10 mouse cellular contexts compared by ENCODE assay signal in genomic region chr10:63153563-63153962, GRCm38 (mm10). TPM values are rescaled to one million over a fixed set of nuclear protein-coding genes. Genes with fewer than 3 reads are reported as not detected.
A peak's percentile ranks its signal among the peaks of the same experiment; 100 is the strongest.
DNase-seq lines count a peak whose midpoint lies in the region; ATAC-seq and TF ChIP-seq lines count a peak whose summit lies in the region.
"Had no signal": no experiment of that assay in that cellular context is flagged by ENCODE, and none has a peak within 500 bp of the region (broad histone marks: within the 10 kb centered on the region; RNA-seq: fewer than 3 reads in every experiment).

No protein-coding gene starts in this region.

- H3K27ac ChIP-seq in intestine, postnatal 0 days (ENCODE audit: low read depth, low read length), result no peak overlapping the region
- H3K27ac ChIP-seq in intestine, embryonic 15.5 days, result no peak overlapping the region
- H3K27ac ChIP-seq: embryonic facial prominence, embryonic 12.5 days had no signal

- H3K9me3 ChIP-seq in intestine, postnatal 0 days (ENCODE audit: control insufficient read depth), result no peaks in the 10 kb centered on the region
- no peaks in the 10 kb centered on the region for H3K9me3 ChIP-seq in intestine, embryonic 15.5 days
- H3K9me3 ChIP-seq: embryonic facial prominence, embryonic 12.5 days had no signal

- 36% methylated on average over 3 of the region's 3 CpGs for WGBS in intestine, postnatal 0 days
- 38% methylated on average over 3 of the region's 3 CpGs for WGBS in intestine, embryonic 15.5 days

- H3K4me1 ChIP-seq in intestine, postnatal 0 days (replicated peaks; ENCODE audit: control insufficient read depth, insufficient read depth, low read length), result no peaks in the 10 kb centered on the region
- H3K4me1 ChIP-seq in intestine, embryonic 15.5 days (replicated peaks), result no peaks in the 10 kb centered on the region
- H3K4me1 ChIP-seq: embryonic facial prominence, embryonic 12.5 days had no signal

- no peak overlapping the region for H3K4me3 ChIP-seq in intestine, postnatal 0 days (ENCODE audit: low read depth, low read length)
- no peak overlapping the region for H3K4me3 ChIP-seq in intestine, embryonic 15.5 days (replicated peaks)
- H3K4me3 ChIP-seq: embryonic facial prominence, embryonic 12.5 days had no signal

- DNase-seq in ZHBTc4 (ENCODE audit: low read depth, low spot score), result peak; percentile 80
- DNase-seq in cerebellum, postnatal 36 days, result peak; percentile 73 to 77
- peak; percentile 75 to 84 for DNase-seq in heart, postnatal 36 days
- peak; percentile 78 to 85 for DNase-seq in left cerebral cortex, postnatal 14 days (ENCODE audit: low spot score in 2 of 2)
- DNase-seq in ovary, adult 18-20 months (ENCODE audit: low spot score), result peak; percentile 40
- DNase-seq in thymus, postnatal 14 days, result peak; percentile 78

- no peak overlapping the region for H3K4me2 ChIP-seq in intestine, postnatal 0 days (replicated peaks; ENCODE audit: low read depth)
- H3K4me2 ChIP-seq in intestine, embryonic 15.5 days (replicated peaks), result no peak overlapping the region
- H3K4me2 ChIP-seq: embryonic facial prominence, embryonic 12.5 days had no signal

- TF ChIP-seq CTCF in intestine, postnatal 0 days (IDR thresholded peaks at IDR 0.05; ENCODE audit: low read depth), result peak; percentile 81

- intact Hi-C loops in heart, postnatal 36 days (cut with DNase I), result loop anchor here (1.0 kb wide), 1 partner anchor 156 kb away; no protein-coding TSS in a partner anchor
- intact Hi-C loops in left cerebral cortex, postnatal 14 days (cut with DNase I), result loop anchor here (5.0 kb wide), 2 partner anchors 154 to 224 kb away; no protein-coding TSS in a partner anchor

- no peaks in the 10 kb centered on the region for H3K36me3 ChIP-seq in intestine, postnatal 0 days (ENCODE audit: control insufficient read depth, insufficient read depth)
- H3K36me3 ChIP-seq in intestine, embryonic 15.5 days, result no peaks in the 10 kb centered on the region
- H3K36me3 ChIP-seq: embryonic facial prominence, embryonic 12.5 days had no signal

- no peak for ATAC-seq in intestine, postnatal 0 days
- ATAC-seq in intestine, embryonic 15.5 days, result no peak

- H3K9ac ChIP-seq in intestine, postnatal 0 days (ENCODE audit: low read depth, low read length), result no peak overlapping the region
- no peak overlapping the region for H3K9ac ChIP-seq in intestine, embryonic 15.5 days
- H3K9ac ChIP-seq: embryonic facial prominence, embryonic 12.5 days had no signal

- H3K27me3 ChIP-seq in intestine, postnatal 0 days (replicated peaks; ENCODE audit: control insufficient read depth, insufficient read depth, low read length), result no peaks in the 10 kb centered on the region
- H3K27me3 ChIP-seq in intestine, embryonic 15.5 days (replicated peaks), result no peaks in the 10 kb centered on the region
- H3K27me3 ChIP-seq: embryonic facial prominence, embryonic 12.5 days had no signal

RNA-seq across cellular contexts. Expression of gene Mypn, which starts 50.2 kb away (rescaled TPM):
- polyA plus RNA-seq in intestine, postnatal 0 days (2015; fragmentation: Nextera tagmentation; extraction: Ambion mirVana), result 0.03 and 0.05 TPM in 2 replicates
- 0.04 and 0.08 TPM in 2 replicates for polyA plus RNA-seq in intestine, embryonic 15.5 days (2015; fragmentation: Nextera tagmentation; extraction: Ambion mirVana)
- 100 to 1,000 TPM in 1 of 2 experiments, 10 to 100 TPM in 1; 96.7 to 105 TPM for total RNA-seq in heart, postnatal 36 days (2021)
- 1 to 10 TPM; 4.9 to 5.0 TPM for total RNA-seq in left cerebral cortex, postnatal 14 days (2021)

RNA-seq across cellular contexts. Expression of gene Atoh7, which starts 54.1 kb away (rescaled TPM):
- polyA plus RNA-seq in intestine, postnatal 0 days (2015; fragmentation: Nextera tagmentation; extraction: Ambion mirVana), result not detected in 2 replicates
- 0.16 TPM in 1 of 2 replicates, not detected in the other for polyA plus RNA-seq in intestine, embryonic 15.5 days (2015; fragmentation: Nextera tagmentation; extraction: Ambion mirVana)
- total RNA-seq in heart, postnatal 36 days (2021), result not detected
- total RNA-seq in left cerebral cortex, postnatal 14 days (2021), result 1 to 10 TPM; 1.0 to 1.5 TPM
- polyA plus RNA-seq: lung, embryonic 16.5 days had no signal

Comparison
In these comparisons a context has a peak if more than half of its experiments do, and no peak if none do; other contexts are left out.
1. RNA of gene Mypn, which starts 50.2 kb away (total RNA-seq): 96.7 to 105 TPM in heart, postnatal 36 days; 4.9 to 5.0 TPM in left cerebral cortex, postnatal 14 days; every median in the first group is over 10 times any median in the second.
2. Peak in every context shown above with its lines, with median percentiles within 50 percentile points of each other: DNase-seq.